Mouse (Mus musculus): ENCODE data around the gene 1700086D15Rik.

- TF ChIP-seq CTCF (conservative IDR thresholded peaks at IDR 0.05; ENCODE audit: insufficient read depth, insufficient read length, low read depth, low read length) (no peak), POLR2A (IDR thresholded peaks at IDR 0.05; ENCODE audit: low read depth, low read length) (no peak)
Measured at GRCm38 (mm10) chr11:65160991-65161880, 1.5 kb upstream of the 1700086D15Rik start.

All from kidney, adult 2 months (tissue).